Mouse (Mus musculus): Measurements from ENCODE around the gene Bdh1. TPM values are rescaled to one million over a fixed set of nuclear protein-coding genes. Genes with fewer than 3 reads are reported as not detected.

Bdh1 gene
- total RNA-seq, 1 experiment = 12.0 TPM

- H3K36me3 ChIP-seq (ENCODE audit: control insufficient read depth, insufficient read depth, low read length, poor library complexity, severe bottlenecking) = no peaks in the 10 kb centered on the region; the same call in 1 of the 2 replicates
- no peak overlapping the region for H3K27ac ChIP-seq (ENCODE audit: insufficient read depth, low read depth, low read length, poor library complexity, severe bottlenecking)
- in situ Hi-C loops (cut with MboI; ENCODE audit: low sequenced_read_pairs in 2 of 2, unreplicated experiment in 2 of 2) = no loop called here
- H3K4me3 ChIP-seq (ENCODE audit: insufficient read depth in 1 of 2, low read depth in 1 of 2, low read length in 2 of 2, poor library complexity in 1 of 2, severe bottlenecking in 1 of 2) = no peak overlapping the region
- DNase-seq (ENCODE audit: low read depth, low spot score) = no peak
- H3K4me1 ChIP-seq (ENCODE audit: control insufficient read depth in 2 of 2, insufficient read depth in 2 of 2, low read length in 2 of 2, poor library complexity in 1 of 2) = peaks cover 3 to 37% of the 10 kb centered on the region in 2 experiments; a peak in 3 of 4 replicates
- no peak overlapping the region for H3K9ac ChIP-seq (ENCODE audit: insufficient read depth, low read depth, low read length, poor library complexity, severe bottlenecking)
- no peaks in the 10 kb centered on the region for H3K9me3 ChIP-seq (ENCODE audit: control insufficient read depth, insufficient read depth, low read depth, low read length)
- TF ChIP-seq CHD2 (IDR thresholded peaks at IDR 0.05; ENCODE audit: low read depth, low read length) (no peak), MAFK (IDR thresholded peaks at IDR 0.05; ENCODE audit: insufficient read depth, low read depth, low read length) (no peak), HCFC1 (IDR thresholded peaks at IDR 0.05; ENCODE audit: borderline replicate concordance, insufficient read depth, low read length) (no peak), ZC3H11A (IDR thresholded peaks at IDR 0.05; ENCODE audit: borderline replicate concordance, low read depth, low read length) (no peak), ZNF384 (IDR thresholded peaks at IDR 0.05; ENCODE audit: low read depth, low read length) (no peak)
Measured at GRCm38 (mm10) chr16:31460506-31460905, 38.4 kb downstream of the Bdh1 start.

- no peak overlapping the region for H3K27ac ChIP-seq (ENCODE audit: insufficient read depth, low read depth, low read length, poor library complexity, severe bottlenecking)
- in situ Hi-C loops (cut with MboI; ENCODE audit: low sequenced_read_pairs in 2 of 2, unreplicated experiment in 2 of 2) = no loop called here
Measured at GRCm38 (mm10) chr16:31461046-31461445, 39.0 kb downstream of the Bdh1 start.

DNA sequence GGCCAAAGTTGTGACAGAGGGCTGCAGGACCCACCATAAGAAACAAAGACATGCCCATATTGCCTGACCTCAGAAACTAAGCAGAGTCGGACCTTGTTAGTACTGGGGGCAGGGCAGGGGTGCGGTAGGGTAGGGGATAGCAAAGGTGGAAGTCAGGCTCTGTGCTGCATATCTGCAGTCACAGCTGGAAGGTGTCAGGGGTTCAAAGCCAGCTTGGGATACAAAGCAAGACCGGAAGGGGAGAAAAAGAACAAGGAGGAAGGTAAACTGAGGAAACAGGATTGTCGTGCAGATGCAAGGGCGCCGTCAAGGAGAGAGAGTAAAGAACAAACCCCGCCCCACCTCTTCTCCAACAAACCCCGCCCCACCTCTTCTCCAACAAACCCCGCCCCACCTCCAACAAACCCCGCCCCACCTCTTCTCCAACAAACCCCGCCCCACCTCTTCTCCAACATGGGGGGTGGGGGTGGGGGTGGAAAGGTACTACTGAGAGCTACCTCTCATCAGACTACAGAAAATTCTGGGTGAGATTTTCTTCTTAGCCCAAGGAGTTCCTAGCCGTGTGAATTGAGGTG is 40.1 kb downstream of the Bdh1 start:
- Histone ChIP-seq H3K4me1 (ENCODE audit: control insufficient read depth in 2 of 2, insufficient read depth in 2 of 2, low read length in 2 of 2, poor library complexity in 1 of 2) (peaks cover 3 to 37% of the 10 kb centered on the region in 2 experiments; a peak in 3 of 4 replicates), H3K36me3 (ENCODE audit: control insufficient read depth, insufficient read depth, low read length, poor library complexity, severe bottlenecking) (no peaks in the 10 kb centered on the region; the same call in 1 of the 2 replicates), H3K27ac (ENCODE audit: insufficient read depth, low read depth, low read length, poor library complexity, severe bottlenecking) (no peak overlapping the region), H3K9ac (ENCODE audit: insufficient read depth, low read depth, low read length, poor library complexity, severe bottlenecking) (no peak overlapping the region), H3K4me3 (ENCODE audit: insufficient read depth in 1 of 2, low read depth in 1 of 2, low read length in 2 of 2, poor library complexity in 1 of 2, severe bottlenecking in 1 of 2) (no peak overlapping the region), H3K9me3 (ENCODE audit: control insufficient read depth, insufficient read depth, low read depth, low read length) (no peaks in the 10 kb centered on the region)
- no peak for TF ChIP-seq ZC3H11A (IDR thresholded peaks at IDR 0.05; ENCODE audit: borderline replicate concordance, low read depth, low read length)
- TF ChIP-seq CHD2 (IDR thresholded peaks at IDR 0.05; ENCODE audit: low read depth, low read length) = no peak
- TF ChIP-seq MAFK (IDR thresholded peaks at IDR 0.05; ENCODE audit: insufficient read depth, low read depth, low read length) = no peak
- TF ChIP-seq HCFC1 (IDR thresholded peaks at IDR 0.05; ENCODE audit: borderline replicate concordance, insufficient read depth, low read length) = no peak
- no peak for DNase-seq (ENCODE audit: low read depth, low spot score)
- in situ Hi-C loops (cut with MboI; ENCODE audit: low sequenced_read_pairs in 2 of 2, unreplicated experiment in 2 of 2) = no loop called here

More at GRCm38 (mm10) chr16:31461046-31461445, 39.0 kb downstream of the Bdh1 start:
- TF ChIP-seq MAFK (IDR thresholded peaks at IDR 0.05; ENCODE audit: insufficient read depth, low read depth, low read length) = no peak
- TF ChIP-seq CHD2 (IDR thresholded peaks at IDR 0.05; ENCODE audit: low read depth, low read length) = no peak
- TF ChIP-seq ZNF384 (IDR thresholded peaks at IDR 0.05; ENCODE audit: low read depth, low read length) = no peak
- no peak for TF ChIP-seq HCFC1 (IDR thresholded peaks at IDR 0.05; ENCODE audit: borderline replicate concordance, insufficient read depth, low read length)
- TF ChIP-seq ZC3H11A (IDR thresholded peaks at IDR 0.05; ENCODE audit: borderline replicate concordance, low read depth, low read length) = no peak
- Histone ChIP-seq H3K36me3 (ENCODE audit: control insufficient read depth, insufficient read depth, low read length, poor library complexity, severe bottlenecking) (no peaks in the 10 kb centered on the region; the same call in 1 of the 2 replicates), H3K4me1 (ENCODE audit: control insufficient read depth in 2 of 2, insufficient read depth in 2 of 2, low read length in 2 of 2, poor library complexity in 1 of 2) (peaks cover 3 to 37% of the 10 kb centered on the region in 2 experiments; a peak in 3 of 4 replicates), H3K9me3 (ENCODE audit: control insufficient read depth, insufficient read depth, low read depth, low read length) (no peaks in the 10 kb centered on the region), H3K9ac (ENCODE audit: insufficient read depth, low read depth, low read length, poor library complexity, severe bottlenecking) (no peak overlapping the region), H3K4me3 (ENCODE audit: insufficient read depth in 1 of 2, low read depth in 1 of 2, low read length in 2 of 2, poor library complexity in 1 of 2, severe bottlenecking in 1 of 2) (no peak overlapping the region)
- no peak for DNase-seq (ENCODE audit: low read depth, low spot score)

DNA sequence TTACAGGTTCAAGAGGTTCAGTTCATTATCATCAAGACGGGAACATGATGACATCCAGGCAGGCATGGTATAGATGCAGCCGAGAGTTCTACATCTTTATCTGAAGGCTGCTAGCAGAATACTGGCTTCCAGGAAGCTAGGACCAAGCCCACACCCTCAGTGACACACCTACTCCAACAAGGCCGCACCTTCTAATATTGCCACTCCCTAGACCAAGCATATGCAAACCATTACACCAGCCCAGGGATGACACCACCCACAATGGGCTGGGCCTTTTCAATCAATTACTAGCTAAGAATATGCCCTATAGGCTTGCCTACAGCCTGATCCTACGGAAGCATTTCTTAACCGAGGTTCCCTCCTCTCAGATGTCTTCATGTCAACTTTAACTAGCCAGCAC is 42.9 kb downstream of the Bdh1 start:
- in situ Hi-C loops (cut with MboI; ENCODE audit: low sequenced_read_pairs in 2 of 2, unreplicated experiment in 2 of 2) = no loop called here

More for the DNA sequence above, 42.9 kb downstream of the Bdh1 start:
- Histone ChIP-seq H3K9me3 (ENCODE audit: control insufficient read depth, insufficient read depth, low read depth, low read length) (no peaks in the 10 kb centered on the region), H3K4me1 (ENCODE audit: control insufficient read depth in 2 of 2, insufficient read depth in 2 of 2, low read length in 2 of 2, poor library complexity in 1 of 2) (peaks cover 3 to 32% of the 10 kb centered on the region in 2 experiments; a peak in 3 of 4 replicates), H3K36me3 (ENCODE audit: control insufficient read depth, insufficient read depth, low read length, poor library complexity, severe bottlenecking) (no peaks in the 10 kb centered on the region; the same call in 1 of the 2 replicates), H3K27ac (ENCODE audit: insufficient read depth, low read depth, low read length, poor library complexity, severe bottlenecking) (no peak overlapping the region), H3K4me3 (ENCODE audit: insufficient read depth in 1 of 2, low read depth in 1 of 2, low read length in 2 of 2, poor library complexity in 1 of 2, severe bottlenecking in 1 of 2) (no peak overlapping the region), H3K9ac (ENCODE audit: insufficient read depth, low read depth, low read length, poor library complexity, severe bottlenecking) (no peak overlapping the region)
- no peak for TF ChIP-seq MAFK (IDR thresholded peaks at IDR 0.05; ENCODE audit: insufficient read depth, low read depth, low read length)
- TF ChIP-seq ZNF384 (IDR thresholded peaks at IDR 0.05; ENCODE audit: low read depth, low read length) = no peak
- TF ChIP-seq CHD2 (IDR thresholded peaks at IDR 0.05; ENCODE audit: low read depth, low read length) = no peak
- no peak for TF ChIP-seq ZC3H11A (IDR thresholded peaks at IDR 0.05; ENCODE audit: borderline replicate concordance, low read depth, low read length)
- no peak for TF ChIP-seq HCFC1 (IDR thresholded peaks at IDR 0.05; ENCODE audit: borderline replicate concordance, insufficient read depth, low read length)
- no peak for DNase-seq (ENCODE audit: low read depth, low spot score)
